Mouse (Mus musculus) embryonic facial prominence, embryonic 13.5 days (tissue): ENCODE results near the gene Ltbp1. TPM values are rescaled to one million over a fixed set of nuclear protein-coding genes. Genes with fewer than 3 reads are reported as not detected.
A peak's percentile ranks its signal among the peaks of the same experiment; 100 is the strongest.

Source experiments
- ATAC-seq: fragments of 200-750 bp; cut with Nextera tagmentation; 2 replicates; pipeline ENCODE4 v1.8.0; 2017; ENCODE audit warnings: low read depth; ENCODE audit not compliant: insufficient number of reproducible peaks, insufficient read depth, low FRiP score, low TSS enrichment
- H3K27ac ChIP-seq: fragments of 300-500 bp; sonication (generic); 2 replicates; pipeline ENCODE4 v1.5.1; 2015; ENCODE audit warnings: moderate library complexity, mild to moderate bottlenecking, inconsistent platforms
- H3K27me3 ChIP-seq: fragments of 300-500 bp; sonication (generic); 2 replicates; pipeline ENCODE4 v1.6.1; 2015; ENCODE audit warnings: mild to moderate bottlenecking, inconsistent platforms
- H3K36me3 ChIP-seq: fragments of 300-500 bp; sonication (generic); 2 replicates; pipeline ENCODE4 v1.6.1; 2015; ENCODE audit warnings: mild to moderate bottlenecking, inconsistent platforms
- H3K4me1 ChIP-seq: fragments of 300-500 bp; sonication (generic); 2 replicates; pipeline ENCODE4 v1.6.1; 2015; ENCODE audit warnings: inconsistent platforms
- H3K4me2 ChIP-seq: fragments of 300-500 bp; sonication (generic); 2 replicates; pipeline ENCODE4 v1.6.1; 2015; ENCODE audit warnings: moderate library complexity, mild to moderate bottlenecking, inconsistent platforms
- H3K4me3 ChIP-seq: fragments of 300-500 bp; sonication (generic); 2 replicates; pipeline ENCODE4 v1.5.1; 2015; ENCODE audit warnings: mild to moderate bottlenecking, inconsistent platforms
- H3K9ac ChIP-seq: fragments of 300-500 bp; sonication (generic); 2 replicates; pipeline ENCODE4 v1.6.1; 2015; ENCODE audit warnings: mild to moderate bottlenecking, inconsistent platforms
- H3K9me3 ChIP-seq: fragments of 300-500 bp; sonication (generic); 2 replicates; pipeline ENCODE4 v1.6.1; 2016; ENCODE audit warnings: inconsistent platforms
- WGBS: fragments of 180-500 bp; shearing (Covaris S2); methylation state at CpG from one replicate; pipeline ENCODE4 v1.1.7; 2015; ENCODE audit warnings: mixed read lengths; 5-methylcytosine and 5-hydroxymethylcytosine counted together
- polyA plus RNA-seq: library from polyadenylated mRNA; unstranded; fragments of >200 nt; fragmentation: Nextera tagmentation; extraction: Ambion mirVana; gene quantifications from 2 replicates; pipeline ENCODE4 v1.2.1, GENCODE M21; 2015

Gene Ltbp1
- polyA plus RNA-seq, 1 experiment from 2014 or later: 41.3 TPM

- ATAC-seq: no peak
- H3K27ac ChIP-seq: peak within 1 kb of the TSS; percentile 5; the same call in 1 of the 2 replicates
- H3K4me3 ChIP-seq: no peak within 1 kb of the TSS; the same call in 1 of the 2 replicates
- no peaks in the 10 kb centered on the region for H3K4me1 ChIP-seq
- no peak within 1 kb of the TSS for H3K9ac ChIP-seq
- WGBS: 60% methylated on average over 6 of the region's 6 CpGs
- H3K9me3 ChIP-seq: no peaks in the 10 kb centered on the region
- no peaks in the 10 kb centered on the region for H3K27me3 ChIP-seq
- H3K36me3 ChIP-seq: no peaks in the 10 kb centered on the region
- H3K4me2 ChIP-seq: no peak within 1 kb of the TSS
Observed at GRCm38 (mm10) chr17:75435599-75435998, 430.2 kb downstream of the Ltbp1 start, which contains the start of gene Rasgrp3. Gene Rasgrp3 (plus strand): TSS chr17:75435896.

DNA sequence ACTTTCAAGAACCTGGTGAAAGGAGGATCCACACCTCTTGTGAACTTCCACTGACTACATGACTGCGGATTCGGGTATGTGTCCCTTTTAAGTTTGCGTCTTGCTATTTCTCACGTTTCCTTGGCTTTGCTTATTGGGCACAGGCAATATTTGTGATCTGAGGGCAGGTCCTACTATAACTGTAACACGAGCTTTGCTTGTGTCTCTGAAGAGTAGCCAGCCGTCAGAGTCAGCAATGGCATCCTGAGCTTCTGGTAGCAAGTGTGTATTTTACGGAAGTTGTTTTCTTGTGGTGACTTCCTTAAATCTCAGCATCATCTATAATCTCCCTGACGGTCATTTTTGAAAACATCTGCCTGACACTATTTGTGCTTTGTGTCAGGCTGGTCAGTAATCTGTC lies 430.7 kb downstream of the Ltbp1 start:
- Histone ChIP-seq H3K4me1 (no peaks in the 10 kb centered on the region), H3K9ac (no peak overlapping the region), H3K4me2 (no peak overlapping the region), H3K27ac (peak overlapping the region; percentile 5; the same call in 1 of the 2 replicates), H3K27me3 (no peaks in the 10 kb centered on the region), H3K9me3 (no peaks in the 10 kb centered on the region), H3K36me3 (no peaks in the 10 kb centered on the region), H3K4me3 (no peak overlapping the region)
- WGBS: 69% methylated on average over 8 of the region's 8 CpGs
- no peak for ATAC-seq

- Histone ChIP-seq H3K27ac (no peak overlapping the region), H3K9ac (no peak overlapping the region), H3K9me3 (no peaks in the 10 kb centered on the region), H3K4me3 (no peak overlapping the region; the same call in 1 of the 2 replicates), H3K4me1 (no peaks in the 10 kb centered on the region), H3K4me2 (no peak overlapping the region), H3K27me3 (no peaks in the 10 kb centered on the region), H3K36me3 (no peaks in the 10 kb centered on the region)
- no peak for ATAC-seq
- 82% methylated on average over 6 of the region's 6 CpGs for WGBS
Observed at GRCm38 (mm10) chr17:75436819-75437218, 431.5 kb downstream of the Ltbp1 start.

DNA sequence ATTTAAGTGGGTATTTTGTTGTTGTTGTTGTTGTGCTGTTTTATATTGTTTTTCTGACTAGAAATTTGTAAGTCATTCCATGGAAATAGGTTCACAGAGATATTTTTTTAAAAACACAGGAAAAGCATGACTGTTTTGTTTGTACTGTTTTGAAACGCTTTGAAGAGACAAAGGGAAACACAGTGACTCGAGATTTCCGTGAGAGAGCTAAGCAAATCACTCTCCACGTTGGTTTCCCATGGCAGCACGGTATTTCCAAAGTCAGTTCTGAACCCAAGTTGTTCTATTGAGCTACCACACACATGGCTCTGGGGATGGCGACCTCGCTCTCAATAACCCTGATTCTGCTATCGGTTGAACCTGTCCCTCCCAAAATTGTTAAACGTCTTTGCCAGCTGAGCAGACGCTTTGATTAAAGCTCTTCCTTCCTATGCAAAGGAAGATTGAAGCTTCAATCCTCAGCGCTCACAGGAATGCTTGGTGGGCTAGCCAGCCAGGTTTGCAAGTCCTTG lies 431.9 kb downstream of the Ltbp1 start:
- Histone ChIP-seq H3K9ac (no peak overlapping the region), H3K27ac (no peak overlapping the region), H3K4me1 (no peaks in the 10 kb centered on the region), H3K36me3 (no peaks in the 10 kb centered on the region), H3K4me3 (no peak overlapping the region; the same call in 1 of the 2 replicates), H3K27me3 (no peaks in the 10 kb centered on the region), H3K4me2 (no peak overlapping the region), H3K9me3 (no peaks in the 10 kb centered on the region)
- ATAC-seq: no peak
- 70% methylated on average over 11 of the region's 11 CpGs for WGBS

DNA sequence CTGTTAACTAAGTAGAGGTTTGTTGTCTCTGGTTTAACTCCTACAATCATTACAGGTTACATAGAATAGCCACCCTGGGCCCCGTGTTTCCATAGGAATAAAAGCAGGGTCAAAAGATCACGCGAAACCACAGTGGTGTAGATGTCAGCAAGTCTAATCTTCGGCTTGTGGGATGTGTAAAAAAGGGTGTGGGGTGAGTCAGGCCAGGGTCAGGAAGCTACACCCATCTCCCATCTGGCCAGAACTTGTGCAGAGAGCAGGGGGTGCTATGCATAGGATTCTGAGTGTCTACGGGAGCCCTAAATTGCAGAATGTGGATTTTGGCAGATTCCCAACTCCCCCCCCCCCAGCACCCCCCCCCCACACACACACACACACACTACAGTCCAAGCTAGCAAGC lies 432.8 kb downstream of the Ltbp1 start:
- H3K27me3 ChIP-seq: no peaks in the 10 kb centered on the region
- no peaks in the 10 kb centered on the region for H3K36me3 ChIP-seq
- H3K4me3 ChIP-seq: no peak overlapping the region
- no peaks in the 10 kb centered on the region for H3K9me3 ChIP-seq
- no peak for ATAC-seq
- WGBS: 66% methylated on average over 5 of the region's 5 CpGs
- H3K27ac ChIP-seq: no peak overlapping the region
- 0 out of 2 replicates have a peak, but pooled peaks cover 1% of the 10 kb centered on the region for H3K4me1 ChIP-seq
- H3K4me2 ChIP-seq: no peak overlapping the region
- H3K9ac ChIP-seq: no peak overlapping the region

- Histone ChIP-seq H3K9me3 (no peaks in the 10 kb centered on the region), H3K4me3 (no peak overlapping the region), H3K4me1 (0 out of 2 replicates have a peak, but pooled peaks cover 4% of the 10 kb centered on the region), H3K36me3 (no peaks in the 10 kb centered on the region), H3K9ac (no peak overlapping the region), H3K27me3 (no peaks in the 10 kb centered on the region), H3K4me2 (no peak overlapping the region), H3K27ac (no peak overlapping the region)
- ATAC-seq: no peak
- WGBS: 77% methylated on average over 14 of the region's 14 CpGs
Observed at GRCm38 (mm10) chr17:75439062-75439461, 433.7 kb downstream of the Ltbp1 start.

DNA sequence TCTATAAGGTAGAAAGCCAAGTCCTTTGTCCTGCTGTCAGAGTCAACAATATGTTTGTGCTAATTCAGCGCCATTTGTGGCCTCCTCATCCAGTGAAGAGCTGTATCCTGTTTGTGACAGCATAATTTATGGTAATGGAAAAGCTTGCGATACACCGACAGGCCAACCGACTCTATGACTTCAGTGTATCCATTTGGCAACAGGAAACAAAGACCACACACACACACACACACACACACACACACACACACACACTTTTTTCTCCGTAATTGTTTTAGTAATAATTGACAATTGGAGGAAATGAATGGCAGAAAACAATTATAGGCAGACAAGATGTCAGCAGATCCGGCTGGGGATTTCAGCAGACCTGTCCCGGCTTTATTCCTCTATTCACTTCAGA lies 435.3 kb downstream of the Ltbp1 start:
- H3K36me3 ChIP-seq: no peaks in the 10 kb centered on the region
- no peaks in the 10 kb centered on the region for H3K9me3 ChIP-seq
- H3K4me3 ChIP-seq: no peak overlapping the region
- no peak overlapping the region for H3K9ac ChIP-seq
- no peak overlapping the region for H3K27ac ChIP-seq
- H3K4me2 ChIP-seq: no peak overlapping the region
- 0 out of 2 replicates have a peak, but pooled peaks cover 4% of the 10 kb centered on the region for H3K4me1 ChIP-seq
- ATAC-seq: no peak
- H3K27me3 ChIP-seq: no peaks in the 10 kb centered on the region
- WGBS: 71% methylated on average over 7 of the region's 7 CpGs

GRCm38 (mm10) chr17:75441260-75441830 lies 436.0 kb downstream of the Ltbp1 start:
- 83% methylated on average over 5 of the region's 5 CpGs for WGBS
- Histone ChIP-seq H3K27me3 (no peaks in the 10 kb centered on the region), H3K9ac (no peak overlapping the region), H3K36me3 (no peaks in the 10 kb centered on the region), H3K4me3 (no peak overlapping the region), H3K9me3 (no peaks in the 10 kb centered on the region), H3K27ac (no peak overlapping the region), H3K4me2 (no peak overlapping the region), H3K4me1 (0 out of 2 replicates have a peak, but pooled peaks cover 4% of the 10 kb centered on the region)
- no peak for ATAC-seq
